Mouse (Mus musculus): Measurements from ENCODE around the gene Oip5.

The Oip5 gene

DNA sequence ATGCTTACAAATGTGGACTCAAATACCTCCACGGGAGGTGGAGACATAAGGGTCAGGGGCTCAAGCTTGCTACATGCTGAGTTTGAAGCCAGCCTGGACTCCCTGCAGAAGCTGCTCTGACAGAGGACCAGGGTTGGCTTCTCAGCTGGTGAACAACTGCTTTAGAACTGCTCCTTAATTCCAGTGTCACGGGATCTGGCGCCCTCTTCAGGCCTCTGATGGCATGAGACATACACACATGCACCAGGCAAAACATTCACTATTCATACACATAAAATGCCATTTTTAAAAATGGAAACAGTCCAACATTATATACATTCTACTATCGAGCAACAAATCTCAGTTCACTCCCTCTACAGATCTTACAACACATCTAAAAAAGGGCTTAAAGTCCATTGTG lies 30.9 kb downstream of the Oip5 start:
- in situ Hi-C loops (cut with MboI, MseI): no loop called here

DNA sequence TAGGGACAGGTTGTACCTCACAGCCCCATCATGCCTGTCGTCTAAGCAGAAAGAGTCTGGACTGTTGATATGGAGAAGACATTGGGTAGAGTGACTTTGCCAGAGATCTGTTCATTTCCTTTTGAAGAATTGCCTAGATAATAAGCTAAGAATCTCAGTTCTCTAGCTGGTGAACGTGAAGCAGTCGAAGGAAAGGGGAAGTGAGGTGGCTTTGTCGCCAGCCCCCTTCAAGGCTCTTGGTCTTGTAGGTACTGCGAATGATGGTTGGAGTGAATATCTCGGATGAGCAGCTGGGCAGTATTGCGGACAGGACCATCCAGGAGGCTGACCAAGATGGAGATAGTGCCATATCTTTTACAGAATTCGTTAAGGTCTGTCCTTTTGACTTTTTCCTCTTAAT lies 34.0 kb downstream of the Oip5 start:
- in situ Hi-C loops (cut with MboI, MseI): loop anchor here in 1 of 2 experiments (5.0 kb wide), 1 partner anchor 52 kb away; no protein-coding TSS in a partner anchor

DNA sequence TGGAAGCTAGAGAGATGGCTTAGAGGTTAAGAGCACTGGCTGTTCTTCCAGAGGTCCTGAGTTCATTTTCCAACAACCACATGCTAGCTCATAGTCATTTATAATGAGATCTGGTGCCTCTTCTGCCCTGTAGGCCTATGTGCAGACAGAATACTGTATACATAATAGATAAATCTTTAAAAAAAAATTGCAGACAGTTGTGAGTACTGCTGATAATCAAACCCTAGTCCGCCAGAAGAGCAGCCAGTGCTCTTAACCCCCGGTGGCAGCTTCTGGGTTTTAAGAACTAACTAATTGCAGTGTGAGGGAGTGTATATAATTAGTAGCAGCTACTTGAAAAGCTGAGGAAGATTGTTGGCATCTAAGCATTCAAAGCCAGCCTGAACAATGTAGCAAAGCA lies 34.8 kb downstream of the Oip5 start:
- in situ Hi-C loops (cut with MboI, MseI): loop anchor here in 1 of 2 experiments (5.0 kb wide), 1 partner anchor 51 kb away; no protein-coding TSS in a partner anchor

DNA sequence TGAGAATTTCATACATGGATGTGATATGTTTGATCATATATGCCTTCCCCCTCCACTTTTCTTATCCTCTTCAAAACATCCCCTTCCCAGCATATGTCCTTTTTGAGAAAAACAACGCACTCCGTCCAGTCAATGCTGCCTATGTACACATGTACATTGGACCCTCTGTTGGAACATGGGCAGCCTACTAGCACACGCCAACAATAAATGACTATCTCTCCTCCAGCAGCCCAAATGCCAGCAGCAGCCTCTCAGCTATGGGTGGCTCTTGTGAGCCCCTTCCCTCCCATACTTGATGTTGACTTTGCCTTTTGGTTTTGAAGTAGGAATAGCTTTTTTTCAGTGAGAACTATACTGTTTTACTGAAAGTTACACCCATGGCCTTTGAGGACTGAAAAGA lies 36.7 kb downstream of the Oip5 start:
- in situ Hi-C loops (cut with MboI, MseI): loop anchor here in 1 of 2 experiments (5.0 kb wide), 1 partner anchor 49 kb away; no protein-coding TSS in a partner anchor

DNA sequence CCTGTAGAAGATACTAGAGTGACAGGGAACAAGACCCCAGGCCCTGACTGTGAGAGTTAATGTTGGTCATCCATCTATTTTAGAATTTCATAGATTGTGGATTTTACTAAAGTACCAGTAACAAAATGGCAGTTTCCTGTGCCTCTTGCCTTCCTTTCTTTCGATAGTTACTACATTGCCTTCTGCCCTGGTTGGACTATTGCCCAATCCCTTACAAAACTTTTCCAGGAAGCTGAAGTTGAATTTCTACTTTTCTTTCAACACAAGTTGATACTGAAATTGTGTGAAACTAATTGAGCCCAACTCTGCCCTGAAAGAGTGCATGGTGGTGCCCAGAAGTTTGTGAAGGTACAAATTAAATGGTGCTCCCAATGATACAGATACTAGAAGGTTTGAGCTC lies 45.8 kb downstream of the Oip5 start:
- in situ Hi-C loops (cut with MboI, MseI): no loop called here

DNA sequence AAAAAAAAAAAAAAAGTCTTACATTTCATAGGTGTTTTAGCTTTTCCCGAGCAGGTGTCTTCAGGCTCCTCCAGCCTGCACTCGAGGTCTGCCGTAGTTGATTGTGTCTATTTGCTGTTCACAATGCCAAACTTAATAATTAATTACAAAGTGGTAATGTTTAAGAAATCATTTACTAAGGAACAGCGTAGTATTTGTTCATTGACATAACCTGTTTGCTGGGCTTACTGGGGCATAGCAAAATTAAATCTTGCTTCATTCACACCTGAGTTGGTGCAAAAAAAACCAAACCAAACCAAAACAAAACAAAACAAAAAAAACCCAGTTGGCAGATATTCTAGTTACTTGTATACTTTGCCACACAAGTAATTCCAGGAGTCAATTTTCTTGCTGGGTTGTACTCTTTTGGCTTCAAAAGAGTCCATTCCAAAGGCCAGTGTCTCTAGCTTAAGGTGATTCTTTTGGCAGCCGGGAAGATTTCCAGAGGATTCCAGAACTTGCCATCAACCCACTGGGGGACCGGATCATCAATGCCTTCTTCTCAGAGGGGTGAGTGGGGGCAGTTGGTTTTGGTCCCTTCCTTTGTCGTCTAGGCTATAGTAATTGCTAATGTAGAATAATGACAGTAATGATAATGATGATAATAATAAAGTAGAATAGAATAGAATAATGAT lies 52.0 kb downstream of the Oip5 start:
- in situ Hi-C loops (cut with MboI, MseI): loop anchor here in 1 of 2 experiments (10.0 kb wide), 1 partner anchor 1318 kb away; no protein-coding TSS in a partner anchor

DNA sequence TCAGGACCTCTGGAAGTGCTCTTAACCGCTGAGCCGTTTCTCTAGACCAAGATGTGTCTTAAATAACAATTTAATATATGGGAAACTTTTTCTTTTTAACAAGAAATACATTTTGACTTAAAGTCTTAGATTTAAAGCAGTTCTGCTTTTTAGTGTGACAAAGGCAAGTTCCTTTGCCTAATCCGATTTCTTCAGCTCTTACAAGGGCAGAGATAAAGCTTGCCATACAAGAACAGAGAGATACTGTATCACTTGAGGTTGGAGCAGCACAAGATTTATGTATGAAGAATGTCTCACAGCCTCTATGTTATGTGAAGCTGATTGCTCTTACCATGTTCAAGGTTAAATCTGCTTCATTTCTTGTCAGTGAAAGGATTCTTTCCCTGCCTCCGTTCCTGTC lies 53.0 kb downstream of the Oip5 start:
- in situ Hi-C loops (cut with MboI, MseI): loop anchor here in 1 of 2 experiments (10.0 kb wide), 1 partner anchor 1320 kb away; no protein-coding TSS in a partner anchor

DNA sequence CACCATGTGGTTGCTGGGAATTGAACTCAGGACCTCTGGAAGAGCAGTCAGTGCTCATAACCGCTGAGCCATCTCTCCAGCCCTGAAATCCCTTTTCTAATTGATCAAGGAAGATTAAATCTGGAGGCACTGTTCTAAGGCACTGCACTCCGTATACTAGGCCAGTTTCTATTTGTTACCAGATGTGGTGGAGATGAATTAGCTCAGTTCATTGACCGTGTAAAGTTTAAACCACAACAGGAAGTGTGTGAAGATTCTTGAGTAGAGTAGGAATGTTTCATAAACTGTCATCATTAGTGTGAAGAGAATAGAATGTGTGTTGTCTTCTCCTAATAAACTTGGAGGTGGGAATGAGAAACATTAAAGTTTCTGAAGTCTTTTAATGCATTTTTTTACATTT lies 56.5 kb downstream of the Oip5 start:
- in situ Hi-C loops (cut with MboI, MseI): loop anchor here in 1 of 2 experiments (10.0 kb wide), 1 partner anchor 1323 kb away; no protein-coding TSS in a partner anchor

All from T-helper 17 cell (primary cell).